Mouse (Mus musculus) layer of hippocampus, adult 8-10 months (tissue): Measurements from ENCODE around the gene Igdcc4. TPM values are rescaled to one million over a fixed set of nuclear protein-coding genes. Genes with fewer than 3 reads are reported as not detected.
A peak's percentile ranks its signal among the peaks of the same experiment; 100 is the strongest.

Experiments
- DNase-seq, 2 experiments: peaks; one replicate each; pipeline ENCODE4 v3.0.0; 2022; ENCODE audit warnings: low spot score in 2 of 2
- total RNA-seq, 4 experiments: library from RNA; stranded (reverse); gene quantifications; 2 replicates each; pipeline ENCODE4 v1.2.4; 2022

The Igdcc4 gene
- total RNA-seq, 4 experiments from 2014 or later: 44.3 to 49.9 (median 46.7) TPM

GRCm38 (mm10) chr9:65154692-65155455 is 53.6 kb downstream of the Igdcc4 start:
- DNase-seq: no peak

- no peak for DNase-seq
These were observed 55.3 kb downstream of the Igdcc4 start for GRCm38 (mm10) chr9:65156604-65157003.

DNA sequence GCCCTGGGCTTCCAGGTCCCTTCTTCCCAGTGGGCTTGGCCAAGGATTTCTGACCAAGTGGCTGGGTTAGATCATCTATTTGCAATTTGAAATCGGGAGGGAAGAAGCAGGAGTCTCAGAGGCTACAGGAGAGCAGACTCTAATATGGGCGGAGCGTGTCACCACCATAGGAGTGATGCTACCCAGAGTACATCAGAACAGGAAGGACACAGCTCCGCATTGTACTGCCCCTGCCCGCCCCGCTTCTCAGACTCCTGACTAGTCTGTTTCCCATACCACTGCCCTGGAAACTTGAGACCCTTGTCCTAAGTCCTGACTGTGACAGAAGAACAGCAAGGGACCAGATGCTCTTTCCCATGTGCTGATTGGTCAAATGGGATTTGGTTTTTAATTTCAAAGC is 56.3 kb downstream of the Igdcc4 start:
- DNase-seq: no peak

GRCm38 (mm10) chr9:65161188-65161587 is 59.9 kb downstream of the Igdcc4 start:
- no peak for DNase-seq

DNA sequence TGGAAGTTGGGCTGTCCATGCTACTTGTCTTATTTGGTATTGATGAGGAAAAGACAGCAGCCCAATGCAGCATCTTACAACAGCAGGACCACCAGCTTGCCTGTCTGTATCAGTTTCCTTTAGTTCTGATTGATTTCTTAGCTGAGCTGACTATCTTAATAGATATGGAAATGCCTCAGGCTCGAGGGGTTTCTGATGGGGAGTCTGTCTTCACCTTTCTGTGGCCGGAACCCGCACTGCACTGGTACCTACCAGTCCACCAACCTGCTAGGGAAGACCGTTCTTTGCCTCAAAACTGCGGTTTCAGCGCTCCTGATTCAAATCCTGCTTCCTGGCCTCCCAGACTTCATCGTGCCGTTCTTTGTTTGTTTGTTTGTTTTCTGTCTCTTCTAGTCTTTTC is 60.6 kb downstream of the Igdcc4 start:
- DNase-seq: no peak

- peak in 1 of 2 experiments; percentile 23 for DNase-seq
These were observed 61.7 kb downstream of the Igdcc4 start for GRCm38 (mm10) chr9:65162711-65163639.

DNA sequence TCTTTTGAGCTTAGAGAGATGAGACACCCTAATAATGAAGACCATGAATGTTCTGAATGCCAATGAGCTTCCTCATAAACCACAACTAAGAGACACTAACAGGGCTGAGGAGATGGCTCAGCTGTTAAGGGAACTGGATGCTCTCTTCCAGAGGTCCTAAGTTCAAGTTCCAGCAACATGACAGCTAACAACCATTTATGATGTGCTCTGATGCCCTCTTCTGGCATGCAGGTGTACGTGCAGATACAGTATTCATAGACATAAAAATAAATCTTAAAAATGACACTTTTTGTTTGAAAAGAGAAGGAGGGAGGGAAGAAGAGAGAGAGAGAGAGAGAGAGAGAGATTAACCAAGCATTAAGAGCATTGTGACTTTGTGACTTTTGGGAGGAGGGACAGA is 63.6 kb downstream of the Igdcc4 start:
- no peak for DNase-seq

GRCm38 (mm10) chr9:65166386-65166785 is 65.1 kb downstream of the Igdcc4 start:
- DNase-seq: no peak

DNA sequence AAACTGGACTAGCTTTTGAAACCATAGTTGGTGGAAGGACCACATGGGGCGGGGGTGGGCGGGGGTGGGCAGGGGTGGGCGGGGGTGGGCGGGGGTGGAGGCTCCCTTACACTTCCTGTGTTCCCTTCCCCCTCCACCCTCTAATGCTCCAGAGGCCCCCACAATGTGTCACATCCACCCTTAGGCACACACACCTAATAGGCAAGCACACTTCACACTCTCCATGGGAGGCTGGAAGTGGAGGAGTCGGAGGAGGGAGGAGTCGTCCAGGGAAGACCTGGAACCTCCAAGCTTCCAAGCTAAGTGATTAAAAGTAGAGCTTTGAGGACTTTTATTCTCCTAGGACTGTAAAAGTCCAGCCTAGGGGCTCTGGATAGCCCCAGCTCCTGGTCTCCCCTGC is 67.2 kb downstream of the Igdcc4 start:
- no peak for DNase-seq

DNA sequence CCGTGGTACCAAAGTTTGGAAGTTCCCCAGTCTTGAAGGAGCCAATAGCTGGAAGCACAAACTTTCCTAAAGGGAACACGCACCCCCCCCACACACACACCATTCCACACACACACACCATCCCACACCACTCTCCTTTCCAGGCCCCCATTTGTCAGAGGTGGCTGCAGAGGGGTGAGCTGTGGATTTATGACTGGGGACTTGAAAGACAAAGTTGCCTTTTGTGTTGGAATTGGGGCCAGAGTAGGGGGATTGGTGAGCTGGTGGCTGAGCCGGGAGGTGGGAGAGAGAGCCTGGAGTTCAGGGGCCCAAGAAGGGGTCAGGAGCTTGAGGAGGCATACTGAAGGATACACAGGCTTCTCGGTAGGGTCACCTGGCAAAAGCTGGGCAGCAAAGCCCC is 67.7 kb downstream of the Igdcc4 start:
- DNase-seq: no peak

- no peak for DNase-seq
These were observed 71.4 kb downstream of the Igdcc4 start for GRCm38 (mm10) chr9:65172654-65173053.

DNA sequence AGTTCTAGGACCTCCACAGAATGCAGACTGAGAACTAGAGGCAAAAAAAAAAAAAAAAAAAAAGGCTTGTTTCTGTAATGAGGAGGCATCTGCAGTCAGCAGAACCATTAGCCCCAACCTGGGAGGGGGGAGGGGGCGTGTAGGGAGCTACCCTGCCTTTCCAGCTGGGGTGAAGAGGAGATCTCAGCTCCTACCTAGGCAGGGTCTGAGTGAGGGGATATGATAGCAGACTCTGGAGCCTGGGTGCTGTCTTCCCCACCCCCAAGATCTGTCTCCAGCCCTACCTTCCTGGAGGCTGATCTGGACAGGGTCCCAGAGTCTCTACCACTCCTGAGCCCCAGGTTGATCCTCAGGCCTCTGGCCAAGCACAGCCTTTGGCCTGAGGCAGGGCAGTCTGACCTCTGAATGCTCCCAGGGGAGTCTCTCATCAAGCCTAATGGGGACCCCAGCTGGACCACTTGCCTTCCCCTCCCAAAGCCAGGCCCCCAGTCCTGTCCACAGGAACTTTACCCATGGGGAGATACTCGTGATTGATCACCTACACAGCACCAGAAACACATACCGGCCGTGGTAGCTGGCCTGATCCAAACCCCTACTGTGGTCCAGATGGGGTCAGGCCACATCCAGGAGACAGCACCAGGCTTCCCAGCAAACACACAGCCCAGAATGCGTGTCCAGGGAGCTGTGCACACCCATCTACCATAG is 74.1 kb downstream of the Igdcc4 start:
- no peak for DNase-seq

GRCm38 (mm10) chr9:65175939-65176871 is 74.9 kb downstream of the Igdcc4 start:
- no peak for DNase-seq

- no peak for DNase-seq
These were observed 76.2 kb downstream of the Igdcc4 start for GRCm38 (mm10) chr9:65177497-65177896.

DNA sequence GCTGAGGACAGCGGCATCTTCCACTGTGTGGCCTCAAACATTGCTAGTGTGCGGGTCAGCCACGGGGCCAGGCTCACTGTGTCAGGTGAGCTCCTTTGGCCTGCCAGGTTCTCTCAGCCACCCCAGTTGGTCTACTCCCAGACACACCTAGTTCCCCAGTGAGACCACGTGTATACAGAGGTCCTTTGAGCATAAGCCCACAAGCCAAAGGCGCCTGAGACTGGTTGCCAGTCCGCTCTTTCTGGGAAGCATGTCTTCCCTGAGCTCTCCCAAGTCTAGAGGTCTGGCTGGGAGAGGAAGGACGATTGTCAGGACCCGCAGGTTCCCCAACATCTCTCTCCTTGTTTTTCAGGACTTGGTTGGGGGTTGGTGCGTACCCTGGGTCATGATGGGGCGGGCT is 76.6 kb downstream of the Igdcc4 start:
- no peak for DNase-seq

DNA sequence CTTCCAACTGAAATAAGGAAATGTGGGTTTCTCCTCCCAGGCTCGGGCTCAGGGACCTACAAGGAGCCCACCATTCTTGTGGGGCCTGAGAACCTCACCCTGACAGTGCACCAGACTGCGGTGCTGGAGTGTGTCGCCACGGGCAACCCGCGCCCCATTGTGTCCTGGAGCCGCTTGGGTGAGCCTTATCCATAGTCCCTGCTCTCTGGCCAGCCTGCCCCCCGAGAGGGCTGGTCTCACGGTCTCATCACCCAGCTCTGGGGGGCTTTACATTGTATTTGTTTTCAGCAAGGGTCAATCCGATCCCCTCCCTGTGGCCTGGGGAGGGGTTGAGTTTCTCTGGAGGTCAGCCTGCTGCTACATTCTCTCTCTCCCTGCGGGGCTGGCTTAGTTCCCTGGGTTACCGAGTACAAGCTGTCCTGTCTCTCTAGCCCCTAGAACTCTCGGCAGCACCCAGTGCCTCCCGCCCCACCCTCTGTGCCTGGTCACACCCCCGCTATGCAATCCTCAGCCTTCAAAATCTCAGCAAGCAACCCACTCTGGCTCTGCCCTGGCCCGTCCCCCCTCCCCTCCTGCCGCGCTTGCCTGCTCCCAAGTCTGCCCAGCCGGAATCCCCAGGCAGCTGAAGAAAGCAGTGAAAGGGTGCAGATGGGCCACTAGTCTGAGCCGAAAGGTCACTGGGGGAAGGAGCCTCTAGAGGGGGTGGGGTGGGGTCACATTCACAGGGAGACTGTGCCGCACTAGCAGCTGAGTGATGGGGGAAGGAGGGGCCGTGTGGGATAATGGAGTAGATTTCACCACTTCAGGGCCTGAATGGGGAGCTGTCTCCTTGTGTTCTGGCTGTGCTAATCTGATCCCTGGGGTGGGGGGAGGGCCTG is 77.3 kb downstream of the Igdcc4 start:
- no peak for DNase-seq

DNA sequence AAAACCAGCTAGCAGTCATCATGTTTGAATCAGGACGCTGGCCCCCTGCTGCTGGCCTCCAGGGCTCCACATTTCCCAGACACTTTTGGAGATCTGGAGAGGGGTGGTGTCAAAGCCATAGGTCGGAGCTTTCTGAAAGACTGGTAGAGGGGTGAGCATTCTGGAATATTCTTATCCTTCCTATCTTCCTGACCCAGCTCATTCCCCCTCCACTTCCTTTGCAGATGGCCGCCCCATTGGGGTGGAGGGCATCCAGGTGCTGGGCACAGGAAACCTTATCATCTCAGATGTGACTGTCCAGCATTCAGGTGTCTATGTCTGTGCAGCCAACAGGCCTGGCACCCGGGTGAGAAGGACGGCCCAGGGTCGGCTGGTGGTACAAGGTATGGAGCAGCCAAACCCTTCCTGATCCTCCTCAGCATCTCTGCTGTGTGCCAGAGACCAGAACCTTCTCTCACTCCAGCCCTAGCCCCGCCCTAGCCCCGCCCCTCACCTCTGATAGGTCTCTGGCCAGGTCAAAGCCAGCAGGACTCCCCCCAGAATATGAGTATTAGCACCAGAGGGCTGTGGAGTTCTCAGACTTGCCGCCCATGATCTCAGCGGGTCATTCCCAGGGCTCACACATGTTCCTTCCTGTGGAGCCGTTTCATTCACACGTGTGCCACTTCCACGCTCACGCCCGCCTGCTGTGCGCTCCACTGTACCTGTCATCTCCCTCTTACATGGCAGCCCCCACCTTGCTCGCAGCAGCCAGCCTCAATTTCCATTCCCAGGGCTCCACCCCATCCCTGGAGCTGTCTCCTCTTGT is 78.7 kb downstream of the Igdcc4 start:
- no peak for DNase-seq
